Mouse (Mus musculus): ENCODE measurements around the gene Parvg.

- TF ChIP-seq CTCF (IDR thresholded peaks at IDR 0.05) = no peak
- TF ChIP-seq EP300 (IDR thresholded peaks at IDR 0.05) = no peak
Observed at GRCm38 (mm10) chr15:84312878-84313565, 10.8 kb upstream of the Parvg start.
